Mouse (Mus musculus): Measurements from ENCODE around the gene Pigl. TPM values are rescaled to one million over a fixed set of nuclear protein-coding genes. Genes with fewer than 3 reads are reported as not detected.
A peak's percentile ranks its signal among the peaks of the same experiment; 100 is the strongest.

The Pigl gene
- polyA plus RNA-seq, 1 experiment from 2014 or later = 8.5 TPM

DNA sequence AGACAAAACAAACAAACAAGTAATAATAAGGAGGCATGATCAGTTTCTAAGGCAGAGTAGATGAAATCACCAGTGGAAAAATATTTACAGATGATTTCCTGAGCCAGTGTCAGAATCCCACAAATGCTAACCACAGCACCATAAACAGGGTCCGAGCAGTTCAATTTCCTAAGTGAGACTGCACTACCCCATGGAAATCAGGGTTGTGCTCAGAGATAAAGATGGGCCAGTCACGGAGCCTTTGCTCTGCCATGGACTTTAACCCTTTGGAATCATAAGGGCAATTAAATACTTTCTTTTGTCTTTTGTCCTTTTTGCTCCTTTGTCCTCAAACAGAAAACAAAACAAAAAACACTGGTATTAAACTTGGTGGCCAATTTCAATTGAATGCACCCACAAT, 64.0 kb downstream of the Pigl start:
- 32% methylated on average over 2 of the region's 2 CpGs for WGBS
- no peak overlapping the region for H3K4me3 ChIP-seq
- H3K9me3 ChIP-seq = no peaks in the 10 kb centered on the region

DNA sequence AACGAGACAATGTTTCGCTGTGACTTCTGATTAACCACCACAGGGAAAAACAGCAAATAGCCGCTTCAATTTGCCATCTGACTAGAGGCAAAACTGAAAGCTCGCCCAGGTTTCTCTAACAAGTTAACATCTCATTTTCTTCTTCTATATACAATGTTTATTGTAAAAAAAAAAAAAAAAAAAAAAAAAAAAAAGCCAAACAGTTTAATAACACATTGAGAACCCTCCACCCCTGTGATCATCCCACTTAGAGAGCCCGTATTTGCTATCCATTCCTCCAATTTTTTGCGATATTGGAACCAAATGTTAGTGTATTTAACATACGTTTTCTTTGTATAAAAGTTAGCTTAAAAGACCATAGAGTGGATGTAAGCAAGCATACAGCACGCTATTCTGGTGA, 78.8 kb downstream of the Pigl start:
- Histone ChIP-seq H3K4me2 (peak overlapping the region; percentile 83), H3K4me1 (peaks cover 12% of the 10 kb centered on the region), H3K9me3 (no peaks in the 10 kb centered on the region), H3K4me3 (no peak overlapping the region), H3K36me3 (0 out of 2 replicates have a peak, but pooled peaks cover 1% of the 10 kb centered on the region), H3K9ac (0 out of 2 replicates have a peak overlapping the region, but pooled peaks have one; percentile 19), H3K27me3 (replicated peaks) (peaks cover 30% of the 10 kb centered on the region), H3K27ac (replicated peaks) (no peak overlapping the region)
- 89% methylated on average over 8 of the region's 8 CpGs for WGBS
- ATAC-seq (ENCODE audit: extremely low read depth, insufficient number of reproducible peaks, low FRiP score, low TSS enrichment) = no peak

More for the DNA sequence above, 64.0 kb downstream of the Pigl start:
- no peak for ATAC-seq (ENCODE audit: extremely low read depth, insufficient number of reproducible peaks, low FRiP score, low TSS enrichment)
- H3K4me2 ChIP-seq = no peak overlapping the region
- no peaks in the 10 kb centered on the region for H3K27me3 ChIP-seq (replicated peaks)
- no peak overlapping the region for H3K27ac ChIP-seq (replicated peaks)
- H3K4me1 ChIP-seq = peaks cover 6% of the 10 kb centered on the region
- H3K9ac ChIP-seq = no peak overlapping the region
- 0 out of 2 replicates have a peak, but pooled peaks cover 3% of the 10 kb centered on the region for H3K36me3 ChIP-seq

DNA sequence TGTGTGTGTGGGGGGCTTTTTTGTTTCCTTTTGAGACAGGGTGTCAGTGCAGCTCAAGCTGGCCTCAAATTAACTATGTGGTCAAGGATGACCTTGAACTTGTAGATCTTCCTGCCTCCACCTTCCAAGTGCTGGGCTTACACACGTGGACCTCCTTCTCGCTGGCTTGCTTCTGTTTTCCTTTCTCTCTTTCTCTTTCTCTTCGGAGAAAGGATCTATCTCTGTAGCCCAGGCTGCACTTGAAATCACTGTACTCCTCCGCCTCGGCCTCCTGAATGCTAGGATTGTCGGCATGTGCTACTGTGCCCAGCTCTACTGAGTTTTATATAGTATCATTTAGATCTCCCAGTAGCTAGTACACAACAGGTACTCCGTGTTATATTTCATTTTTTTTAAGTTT, 79.3 kb downstream of the Pigl start:
- Histone ChIP-seq H3K27ac (replicated peaks) (no peak overlapping the region), H3K4me3 (peak overlapping the region; percentile 84), H3K36me3 (no peaks in the 10 kb centered on the region), H3K4me1 (peaks cover 12% of the 10 kb centered on the region), H3K4me2 (peak overlapping the region; percentile 83), H3K27me3 (replicated peaks) (peaks cover 30% of the 10 kb centered on the region), H3K9ac (0 out of 2 replicates have a peak overlapping the region, but pooled peaks have one; percentile 19), H3K9me3 (no peaks in the 10 kb centered on the region)
- ATAC-seq (ENCODE audit: extremely low read depth, insufficient number of reproducible peaks, low FRiP score, low TSS enrichment) = no peak
- WGBS = 39% methylated on average over 7 of the region's 7 CpGs

DNA sequence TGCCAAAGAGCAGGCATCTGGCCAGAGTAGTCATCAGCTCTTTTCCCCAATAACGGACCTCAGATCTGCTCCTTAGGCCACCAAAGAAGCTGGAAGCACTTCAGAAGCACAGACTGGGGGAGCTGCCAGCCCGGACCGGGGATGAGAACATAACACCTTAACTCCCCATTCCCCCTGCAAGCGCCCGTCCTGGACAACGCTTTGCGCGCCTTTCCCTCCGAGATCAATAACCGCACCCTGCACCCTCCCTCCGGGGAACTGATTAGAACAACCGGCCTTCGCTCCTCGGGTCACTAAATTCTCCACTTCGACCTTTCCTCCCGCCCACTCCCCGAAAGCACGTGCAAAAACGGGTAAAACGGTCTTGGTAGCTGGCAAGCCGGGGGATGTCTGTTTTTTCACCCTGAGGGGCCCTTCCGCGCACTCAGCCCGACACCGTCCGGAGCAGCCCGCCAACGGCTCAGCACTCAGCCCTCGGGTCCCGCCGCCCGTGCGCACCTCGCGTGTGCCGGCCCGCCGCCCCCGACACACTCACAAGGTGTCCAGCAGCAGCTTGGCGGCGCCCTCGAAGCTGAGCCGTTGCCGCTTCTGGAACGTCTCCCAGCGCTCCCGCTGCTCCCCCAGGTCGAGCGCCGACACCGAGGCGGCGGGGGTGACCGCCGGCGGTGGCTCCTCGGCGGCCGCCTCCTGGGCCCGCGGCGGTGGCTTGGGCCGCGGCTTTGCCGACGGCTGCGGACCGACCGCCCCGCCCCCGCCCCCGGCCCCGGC, 80.2 kb downstream of the Pigl start:
- peak; percentile 40; the same call in 1 of the 2 replicates for ATAC-seq (ENCODE audit: extremely low read depth, insufficient number of reproducible peaks, low FRiP score, low TSS enrichment)
- Histone ChIP-seq H3K4me3 (peak overlapping the region; percentile 84), H3K9ac (peak overlapping the region; percentile 90), H3K36me3 (no peaks in the 10 kb centered on the region), H3K4me2 (peak overlapping the region; percentile 83), H3K27me3 (replicated peaks) (peaks cover 30% of the 10 kb centered on the region), H3K9me3 (no peaks in the 10 kb centered on the region), H3K4me1 (peaks cover 12% of the 10 kb centered on the region), H3K27ac (replicated peaks) (peak overlapping the region; percentile 40; the same call in 1 of the 2 replicates)
- under 1% methylated on average over 59 of the region's 73 CpGs for WGBS

DNA sequence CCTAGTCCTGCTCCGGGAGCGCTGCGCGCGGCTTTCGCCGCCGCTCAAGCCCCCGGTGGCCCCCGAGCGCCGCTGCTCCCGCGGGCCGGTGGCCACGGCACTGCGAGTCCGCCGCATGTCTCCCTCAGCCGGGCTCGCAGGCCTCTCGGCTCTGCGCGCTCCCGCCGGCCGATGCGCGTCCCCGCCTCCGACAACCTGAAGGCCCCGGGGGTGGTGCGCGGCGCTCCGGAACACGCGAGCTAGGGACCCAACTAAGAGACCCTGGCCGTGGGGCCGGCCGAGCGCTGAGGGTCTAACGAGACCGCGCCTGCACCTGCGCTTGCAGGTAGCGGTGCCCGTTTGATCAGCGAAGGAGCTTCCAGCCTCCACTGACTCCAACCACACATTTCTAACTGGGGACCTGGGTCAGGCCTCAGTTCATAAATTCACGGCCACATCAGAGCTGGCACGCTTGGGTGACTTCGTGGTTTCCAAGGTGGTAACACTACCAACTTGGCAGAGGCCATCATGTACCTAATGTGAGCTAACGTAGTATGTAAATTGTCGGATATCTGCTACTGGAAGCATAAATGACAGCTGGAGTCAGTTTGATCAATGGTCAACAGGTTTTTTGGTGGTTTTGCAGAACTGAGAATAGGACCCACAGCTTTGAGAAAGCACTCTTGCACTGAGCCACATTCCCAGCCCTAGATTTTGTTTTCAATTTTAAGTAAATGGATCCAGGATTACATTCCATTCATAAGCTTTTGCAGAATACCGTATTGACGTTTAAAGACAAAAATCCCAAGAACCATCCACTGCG, 81.0 kb downstream of the Pigl start, which contains the start of gene Cenpv:
Gene Cenpv (minus strand): TSS at position 173 of the 802 bp plus-strand sequence.
- Histone ChIP-seq H3K27ac (replicated peaks) (peak within 1 kb of the TSS; percentile 40; the same call in 1 of the 2 replicates), H3K9me3 (no peaks in the 10 kb centered on the region), H3K27me3 (replicated peaks) (peaks cover 30% of the 10 kb centered on the region), H3K4me1 (peaks cover 12% of the 10 kb centered on the region), H3K9ac (peak within 1 kb of the TSS; percentile 90), H3K4me2 (peak within 1 kb of the TSS; percentile 83), H3K36me3 (no peaks in the 10 kb centered on the region), H3K4me3 (peak within 1 kb of the TSS; percentile 84)
- peak; percentile 56; the same call in 1 of the 2 replicates for ATAC-seq (ENCODE audit: extremely low read depth, insufficient number of reproducible peaks, low FRiP score, low TSS enrichment)
- 6% methylated on average over 54 of the region's 57 CpGs for WGBS

DNA sequence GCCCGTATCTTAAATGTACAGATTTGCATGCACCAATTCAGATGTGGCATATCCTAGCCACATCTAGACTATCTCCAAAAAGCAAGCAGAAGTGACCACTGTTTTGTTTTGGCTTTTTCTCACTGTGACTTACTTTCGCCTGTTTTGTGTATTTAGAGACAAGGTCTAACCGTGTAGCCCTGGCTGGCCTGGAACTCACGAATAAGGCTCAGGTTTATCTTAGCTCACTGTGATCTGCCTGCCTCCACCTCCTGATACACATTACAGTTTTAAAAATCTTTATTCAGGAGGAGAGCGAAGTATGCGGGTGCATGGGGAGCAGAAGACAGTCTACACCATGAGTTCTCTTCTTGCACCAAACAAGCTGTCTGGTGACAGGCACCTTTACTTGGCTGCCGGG, 81.9 kb downstream of the Pigl start:
- 72% methylated on average over 7 of the region's 7 CpGs for WGBS
- no peaks in the 10 kb centered on the region for H3K9me3 ChIP-seq
- H3K9ac ChIP-seq = no peak overlapping the region
- H3K36me3 ChIP-seq = no peaks in the 10 kb centered on the region
- no peak overlapping the region for H3K4me3 ChIP-seq
- H3K27ac ChIP-seq (replicated peaks) = no peak overlapping the region
- peaks cover 30% of the 10 kb centered on the region for H3K27me3 ChIP-seq (replicated peaks)
- H3K4me2 ChIP-seq = no peak overlapping the region
- H3K4me1 ChIP-seq = peaks cover 12% of the 10 kb centered on the region
- no peak for ATAC-seq (ENCODE audit: extremely low read depth, insufficient number of reproducible peaks, low FRiP score, low TSS enrichment)

DNA sequence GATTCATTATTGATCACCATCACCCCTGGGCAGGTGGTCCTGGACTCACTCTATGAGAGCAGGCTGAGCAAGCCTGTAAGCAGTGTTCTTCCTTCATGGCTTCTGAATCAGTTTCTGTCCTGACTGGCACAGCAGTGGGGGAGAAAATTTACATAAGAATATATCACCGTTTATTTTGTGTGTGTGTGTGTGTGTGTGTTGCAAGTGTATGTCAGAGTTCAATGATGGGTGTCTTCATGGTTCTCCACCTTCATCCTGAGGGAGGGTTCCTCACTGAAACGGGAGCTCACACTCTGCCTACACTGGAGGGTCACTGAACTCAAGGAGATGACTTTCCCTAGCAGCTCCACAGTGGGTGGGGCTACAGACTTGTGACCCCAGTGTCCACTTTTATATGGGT, 82.7 kb downstream of the Pigl start:
- Histone ChIP-seq H3K27me3 (replicated peaks) (peaks cover 30% of the 10 kb centered on the region), H3K36me3 (no peaks in the 10 kb centered on the region), H3K4me3 (no peak overlapping the region), H3K4me1 (peaks cover 12% of the 10 kb centered on the region), H3K4me2 (no peak overlapping the region), H3K9ac (no peak overlapping the region), H3K27ac (replicated peaks) (no peak overlapping the region), H3K9me3 (no peaks in the 10 kb centered on the region)
- ATAC-seq (ENCODE audit: extremely low read depth, insufficient number of reproducible peaks, low FRiP score, low TSS enrichment) = no peak
- WGBS = 67% methylated on average over 2 of the region's 2 CpGs

DNA sequence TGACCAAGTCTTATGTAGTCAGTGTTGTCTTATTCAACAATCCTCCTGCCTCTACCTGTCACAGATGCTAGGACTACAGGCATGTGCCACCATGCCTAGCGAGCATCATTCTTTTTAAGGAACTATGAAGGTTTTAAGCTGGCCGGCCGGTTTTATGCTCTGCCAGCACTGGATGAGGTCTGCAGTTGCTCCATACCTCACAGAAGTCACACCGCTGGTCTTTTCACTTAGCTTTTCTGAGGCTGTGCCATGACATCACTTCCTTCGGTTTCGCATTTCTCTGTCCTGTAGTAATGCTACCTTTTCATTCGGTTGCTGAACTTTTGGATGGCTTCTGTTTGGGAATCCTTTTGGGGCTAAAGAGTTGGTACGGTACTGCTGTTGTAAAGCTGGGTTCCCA, 83.3 kb downstream of the Pigl start:
- Histone ChIP-seq H3K9ac (no peak overlapping the region), H3K4me1 (peaks cover 12% of the 10 kb centered on the region), H3K9me3 (no peaks in the 10 kb centered on the region), H3K27ac (replicated peaks) (no peak overlapping the region), H3K36me3 (no peaks in the 10 kb centered on the region), H3K27me3 (replicated peaks) (peaks cover 30% of the 10 kb centered on the region), H3K4me2 (no peak overlapping the region), H3K4me3 (no peak overlapping the region)
- no peak for ATAC-seq (ENCODE audit: extremely low read depth, insufficient number of reproducible peaks, low FRiP score, low TSS enrichment)
- 71% methylated on average over 8 of the region's 8 CpGs for WGBS

DNA sequence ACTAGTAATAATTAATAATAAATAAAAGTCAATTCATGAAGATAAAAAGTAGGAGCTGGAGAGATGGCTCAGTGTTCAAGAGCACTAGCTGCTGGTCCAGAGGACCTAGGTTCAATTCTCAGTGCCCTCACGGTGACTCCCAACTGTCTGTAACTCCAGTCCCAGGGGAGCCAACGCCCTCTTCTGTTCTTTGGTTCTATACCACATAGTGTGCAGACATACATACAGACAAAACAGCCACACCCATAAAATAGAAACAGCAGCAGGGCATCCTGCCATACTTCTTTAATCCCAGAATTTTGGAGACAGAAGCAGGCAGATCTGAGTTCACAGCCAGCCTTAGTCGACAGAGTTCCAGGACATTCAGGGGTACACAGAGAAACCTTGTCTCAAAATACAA, 85.7 kb downstream of the Pigl start:
- no peak for ATAC-seq (ENCODE audit: extremely low read depth, insufficient number of reproducible peaks, low FRiP score, low TSS enrichment)
- H3K36me3 ChIP-seq = no peaks in the 10 kb centered on the region
- H3K4me1 ChIP-seq = peaks cover 5% of the 10 kb centered on the region
- no peak overlapping the region for H3K4me2 ChIP-seq
- H3K4me3 ChIP-seq = no peak overlapping the region
- H3K27ac ChIP-seq (replicated peaks) = no peak overlapping the region
- 88% methylated on average over 3 of the region's 3 CpGs for WGBS
- H3K27me3 ChIP-seq (replicated peaks) = peaks cover 18% of the 10 kb centered on the region
- no peak overlapping the region for H3K9ac ChIP-seq
- H3K9me3 ChIP-seq = no peaks in the 10 kb centered on the region

DNA sequence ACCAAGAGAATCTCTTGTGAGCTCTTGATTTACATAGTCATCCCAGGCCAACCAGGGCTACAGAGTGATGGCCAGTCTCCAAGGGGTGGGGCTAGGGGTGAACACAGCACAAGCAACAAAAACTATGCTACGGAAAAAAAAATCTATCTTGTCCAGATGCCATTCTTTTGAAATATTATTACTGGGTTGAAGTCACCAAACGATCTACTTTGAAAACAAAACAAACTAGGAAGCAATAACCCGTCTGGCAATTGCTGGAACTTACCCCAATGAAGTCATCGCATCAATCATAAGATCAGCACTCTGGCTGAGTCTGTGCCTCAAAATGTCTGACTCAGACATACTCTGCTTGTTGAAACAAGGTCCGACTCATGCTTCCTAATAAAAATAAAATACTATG, 91.5 kb downstream of the Pigl start:
- Histone ChIP-seq H3K9me3 (no peaks in the 10 kb centered on the region), H3K9ac (peak overlapping the region; percentile 98), H3K4me2 (peak overlapping the region; percentile 93), H3K27me3 (replicated peaks) (no peaks in the 10 kb centered on the region), H3K4me3 (peak overlapping the region; percentile 84), H3K4me1 (peaks cover 26% of the 10 kb centered on the region), H3K27ac (replicated peaks) (peak overlapping the region; percentile 98), H3K36me3 (peaks cover 19% of the 10 kb centered on the region)
- 12% methylated on average over 5 of the region's 5 CpGs for WGBS
- 0 out of 2 replicates have a peak, but pooled peaks have one; percentile 44 for ATAC-seq (ENCODE audit: extremely low read depth, insufficient number of reproducible peaks, low FRiP score, low TSS enrichment)

DNA sequence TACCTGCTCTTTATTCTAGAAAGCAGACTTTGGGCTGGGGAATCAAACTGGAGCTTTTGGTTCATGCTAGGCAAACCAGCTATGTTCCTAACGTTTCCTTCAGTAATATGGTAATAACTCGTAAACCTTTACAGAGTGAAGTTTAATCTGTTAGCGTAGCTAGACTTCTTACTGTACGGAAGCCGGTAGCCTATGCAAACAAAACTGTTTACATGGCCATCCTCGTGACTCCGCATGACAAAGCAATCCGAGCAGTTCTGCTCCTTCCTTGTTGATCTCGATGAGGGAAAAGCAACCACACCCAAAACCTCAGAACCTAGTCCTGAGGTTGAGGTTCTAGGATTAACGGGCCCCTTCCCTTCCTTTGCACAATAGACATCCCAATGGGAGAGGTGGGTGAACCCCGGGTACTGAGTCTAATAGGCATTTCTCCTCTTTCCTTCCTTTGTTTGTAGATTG, 92.0 kb downstream of the Pigl start:
- WGBS = 2% methylated on average over 11 of the region's 11 CpGs

More for the DNA sequence above, 92.0 kb downstream of the Pigl start:
- Histone ChIP-seq H3K36me3 (peaks cover 24% of the 10 kb centered on the region), H3K9me3 (no peaks in the 10 kb centered on the region), H3K4me3 (peak overlapping the region; percentile 84), H3K27me3 (replicated peaks) (no peaks in the 10 kb centered on the region), H3K4me2 (peak overlapping the region; percentile 93), H3K9ac (peak overlapping the region; percentile 98), H3K27ac (replicated peaks) (peak overlapping the region; percentile 98), H3K4me1 (peaks cover 31% of the 10 kb centered on the region)
- ATAC-seq (ENCODE audit: extremely low read depth, insufficient number of reproducible peaks, low FRiP score, low TSS enrichment) = peak; percentile 59

All from heart, embryonic 13.5 days (tissue).